Mouse (Mus musculus) heart, postnatal 0 days (tissue): ENCODE data around the gene Podn.

Source experiments
- CTCF ChIP-seq: IDR thresholded peaks from 2 replicates; pipeline ENCODE4 v1.5.1; 2016; ENCODE audit warnings: antibody characterized with exemption, control low read depth, low read depth
- EP300 ChIP-seq: IDR thresholded peaks from 2 replicates; pipeline ENCODE4 v1.6.1; 2016; ENCODE audit warnings: antibody characterized with exemption, low read depth

DNA sequence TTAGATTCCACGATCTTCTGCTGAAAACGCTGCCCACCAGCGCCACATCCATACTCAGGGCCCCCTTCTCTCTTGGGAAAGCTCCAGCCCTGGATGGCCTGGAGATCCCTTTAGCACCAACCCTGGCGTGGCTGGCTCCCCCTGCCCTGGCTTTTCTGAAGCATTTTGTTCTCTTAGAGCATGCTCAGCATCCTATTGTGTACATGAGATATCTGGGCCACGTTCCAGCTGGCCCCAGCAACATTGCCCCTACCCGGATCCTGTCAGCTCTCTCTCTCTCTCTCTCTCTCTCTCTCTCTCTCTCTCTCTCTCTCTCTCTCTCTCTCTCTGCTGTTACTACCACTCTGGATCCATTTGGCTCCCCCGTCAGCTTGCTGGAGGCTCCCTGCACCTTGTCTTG lies 90.9 kb downstream of the Podn start:
- TF ChIP-seq CTCF (no peak), EP300 (no peak)
